In the genomic region with DNA sequence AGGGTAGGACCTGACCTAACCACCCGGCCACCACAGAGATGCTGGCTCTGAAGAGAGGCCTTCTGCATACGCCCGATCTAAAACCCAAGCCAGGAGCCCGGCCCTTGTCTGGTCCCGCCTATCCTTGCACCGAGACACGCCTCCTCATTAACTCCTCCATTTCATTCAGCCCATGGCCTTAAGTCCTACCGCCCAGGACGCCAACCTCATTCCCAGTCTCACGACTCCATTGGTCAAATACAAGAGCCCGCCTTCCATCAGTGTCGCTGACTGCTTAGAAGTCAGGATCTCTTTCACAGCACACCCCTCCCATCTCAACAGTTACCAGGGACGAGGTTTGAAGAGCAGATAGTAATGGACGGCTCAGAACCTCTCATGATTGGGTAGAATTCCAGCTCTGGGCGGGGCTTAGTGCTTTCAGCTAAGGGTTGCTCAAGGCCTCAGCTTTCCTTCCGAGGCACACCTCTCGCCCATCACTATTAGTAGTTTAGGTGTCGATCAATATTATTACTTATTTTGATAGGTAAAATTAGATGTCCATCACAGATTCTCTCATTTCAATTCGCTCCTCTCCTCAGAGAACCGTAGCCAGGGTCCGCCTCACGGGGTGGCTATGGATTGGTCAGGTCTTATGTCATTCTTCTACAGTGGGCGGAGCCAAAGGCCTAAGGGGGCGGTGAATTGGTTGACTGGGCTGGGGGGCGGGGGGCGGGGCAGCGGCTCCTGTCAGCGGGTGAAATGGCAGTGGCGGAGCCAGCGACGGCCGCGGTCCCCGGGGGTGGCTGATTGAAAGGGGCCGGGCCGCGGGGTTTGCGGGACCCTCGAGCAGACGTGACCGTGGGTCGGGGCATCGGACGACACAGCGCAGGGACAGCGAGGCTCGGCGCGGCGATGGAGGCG, we compare ENCODE assay signal across 8 mouse cellular contexts. TPM values are rescaled to one million over a fixed set of nuclear protein-coding genes. Genes with fewer than 3 reads are reported as not detected.
DNase-seq lines count a peak whose midpoint lies in the region; ATAC-seq and TF ChIP-seq lines count a peak whose summit lies in the region.

A gene (plus strand): TSS at position 716 of the 900 bp plus-strand sequence.

- H3K9me3 ChIP-seq in erythroblast, embryonic 14.5 days (ENCODE audit: control insufficient read depth, low read length), result no peaks in the 10 kb centered on the region
- no peaks in the 10 kb centered on the region for H3K9me3 ChIP-seq in heart, embryonic 11.5 days (replicated peaks; ENCODE audit: control insufficient read depth, low read length)
- H3K9me3 ChIP-seq in kidney, embryonic 16.5 days (ENCODE audit: low read length), result no peaks in the 10 kb centered on the region

- peak; percentile 62; the same call in 1 of the 2 replicates for TF ChIP-seq POLR2A in brain, embryonic 14.5 days (IDR thresholded peaks at IDR 0.05; ENCODE audit: borderline replicate concordance, extremely low read depth, insufficient read depth, insufficient read length, poor library complexity, severe bottlenecking)
- TF ChIP-seq POLR2A in liver, adult 2 months (IDR thresholded peaks at IDR 0.05; ENCODE audit: extremely low read depth, insufficient read depth, low read length), result no peak
- peak; percentile 61 for TF ChIP-seq POLR2A in myocyte (IDR thresholded peaks at IDR 0.05; ENCODE audit: insufficient read length, low read depth)

- H3K27me3 ChIP-seq in C2C12 (ENCODE audit: control insufficient read depth, insufficient read depth, insufficient read length) (no peaks in the 10 kb centered on the region), myocyte (ENCODE audit: control insufficient read depth, insufficient read depth, insufficient read length) (no peaks in the 10 kb centered on the region)
- H3K27me3 ChIP-seq in erythroblast, embryonic 14.5 days (ENCODE audit: control insufficient read depth), result no peaks in the 10 kb centered on the region
- H3K27me3 ChIP-seq in heart, embryonic 11.5 days (ENCODE audit: control insufficient read depth, insufficient read depth, low read length), result no peaks in the 10 kb centered on the region
- H3K27me3 ChIP-seq in kidney, embryonic 16.5 days (ENCODE audit: insufficient read depth, low read length), result no peaks in the 10 kb centered on the region
- H3K27me3 ChIP-seq in liver, adult 2 months (ENCODE audit: control insufficient read depth, insufficient read depth, low read length), result no peaks in the 10 kb centered on the region
- no peaks in the 10 kb centered on the region for H3K27me3 ChIP-seq in splenic B cell, adult 2 months (ENCODE audit: control insufficient read depth, insufficient read depth, low read length, poor library complexity, severe bottlenecking)

- no peak within 1 kb of the TSS for H3K27ac ChIP-seq in heart, embryonic 11.5 days (ENCODE audit: low read depth, low read length)
- 0 out of 2 replicates have a peak within 1 kb of the TSS, but pooled peaks have one; percentile 8 for H3K27ac ChIP-seq in kidney, embryonic 16.5 days (ENCODE audit: low read length)
- H3K27ac ChIP-seq in liver, adult 2 months (replicated peaks; ENCODE audit: insufficient read depth, low read depth, low read length), result no peak within 1 kb of the TSS

- H3K36me3 ChIP-seq in C2C12 (ENCODE audit: control insufficient read depth, insufficient read depth) (no peaks in the 10 kb centered on the region), myocyte (ENCODE audit: control insufficient read depth, insufficient read depth) (no peaks in the 10 kb centered on the region)
- no peaks in the 10 kb centered on the region for H3K36me3 ChIP-seq in erythroblast, embryonic 14.5 days (ENCODE audit: control insufficient read depth)
- no peaks in the 10 kb centered on the region for H3K36me3 ChIP-seq in heart, embryonic 11.5 days (ENCODE audit: control insufficient read depth, insufficient read depth, low read length)
- H3K36me3 ChIP-seq in kidney, embryonic 16.5 days (ENCODE audit: insufficient read depth, low read length), result no peaks in the 10 kb centered on the region
- no peaks in the 10 kb centered on the region for H3K36me3 ChIP-seq in liver, adult 2 months (ENCODE audit: control insufficient read depth, insufficient read depth, low read length)
- no peaks in the 10 kb centered on the region for H3K36me3 ChIP-seq in splenic B cell, adult 2 months (ENCODE audit: control insufficient read depth, insufficient read depth, low read length, poor library complexity, severe bottlenecking)

- peak; percentile 98 for ATAC-seq in heart, embryonic 11.5 days (replicated peaks; ENCODE audit: insufficient number of reproducible peaks, low FRiP score, low TSS enrichment)
- peak; percentile 98 for ATAC-seq in kidney, embryonic 16.5 days (ENCODE audit: low FRiP score, low TSS enrichment)

- TF ChIP-seq CTCF in C2C12 (IDR thresholded peaks at IDR 0.05; ENCODE audit: control insufficient read depth, insufficient read depth, insufficient read length), result no peak
- no peak for TF ChIP-seq CTCF in brain, embryonic 14.5 days (IDR thresholded peaks at IDR 0.05; ENCODE audit: borderline replicate concordance, extremely low read depth, insufficient read depth, insufficient read length)
- TF ChIP-seq CTCF in liver, adult 2 months (IDR thresholded peaks at IDR 0.05; ENCODE audit: low read depth, low read length), result no peak

- H3ac ChIP-seq in C2C12 (ENCODE audit: control insufficient read depth, insufficient read length, low read depth) (peak within 1 kb of the TSS; percentile 62), myocyte (ENCODE audit: control insufficient read depth, insufficient read length) (peak within 1 kb of the TSS; percentile 33)

- no peaks in the 10 kb centered on the region for H3K79me3 ChIP-seq in C2C12 (ENCODE audit: low read depth)

- H3K4me3 ChIP-seq in C2C12 (ENCODE audit: insufficient read depth, poor library complexity, severe bottlenecking) (peak within 1 kb of the TSS; percentile 57), myocyte (peak within 1 kb of the TSS; percentile 39)
- H3K4me3 ChIP-seq in erythroblast, embryonic 14.5 days (replicated peaks), result peak within 1 kb of the TSS; percentile 84
- peak within 1 kb of the TSS; percentile 89 for H3K4me3 ChIP-seq in heart, embryonic 11.5 days (ENCODE audit: low read depth, low read length)
- peak within 1 kb of the TSS; percentile 87 for H3K4me3 ChIP-seq in kidney, embryonic 16.5 days (ENCODE audit: low read length)
- H3K4me3 ChIP-seq in liver, adult 2 months (ENCODE audit: insufficient read depth, low read depth, low read length), result peak within 1 kb of the TSS; percentile 74

- DNase-seq in brain, embryonic 14.5 days (ENCODE audit: low read depth), result peak; percentile 100
- DNase-seq in liver, adult 2 months (ENCODE audit: extremely low read depth, low read depth, low spot score), result peak; percentile 100
- peak; percentile 99 for DNase-seq in splenic B cell, adult 2 months (ENCODE audit: low read depth, low spot score)

- peak within 1 kb of the TSS; percentile 92 for H3K4me2 ChIP-seq in heart, embryonic 11.5 days
- H3K4me2 ChIP-seq in kidney, embryonic 16.5 days (replicated peaks; ENCODE audit: low read depth, low read length), result peak within 1 kb of the TSS; percentile 86
- peak within 1 kb of the TSS; percentile 85 for H3K4me2 ChIP-seq in myocyte (ENCODE audit: low read depth)

- peak within 1 kb of the TSS; percentile 84 for H3K9ac ChIP-seq in heart, embryonic 11.5 days (ENCODE audit: low read depth, low read length)
- peak within 1 kb of the TSS; percentile 83 for H3K9ac ChIP-seq in kidney, embryonic 16.5 days (replicated peaks; ENCODE audit: low read length)
- peak within 1 kb of the TSS; percentile 88 for H3K9ac ChIP-seq in liver, adult 2 months (ENCODE audit: low read depth, low read length)

- H3K79me2 ChIP-seq in C2C12 (ENCODE audit: control insufficient read depth, insufficient read depth), result no peaks in the 10 kb centered on the region
- H3K79me2 ChIP-seq in liver, adult 2 months (ENCODE audit: control insufficient read depth, insufficient read depth, low read length), result no peaks in the 10 kb centered on the region
- no peaks in the 10 kb centered on the region for H3K79me2 ChIP-seq in myocyte (ENCODE audit: control insufficient read depth, insufficient read depth)

- peaks cover 40% of the 10 kb centered on the region for H3K4me1 ChIP-seq in erythroblast, embryonic 14.5 days (ENCODE audit: control insufficient read depth)
- H3K4me1 ChIP-seq in heart, embryonic 11.5 days (ENCODE audit: control insufficient read depth, insufficient read depth, low read length), result no peaks in the 10 kb centered on the region; the same call in 1 of the 2 replicates
- peaks cover 15% of the 10 kb centered on the region; the same call in 1 of the 2 replicates for H3K4me1 ChIP-seq in kidney, embryonic 16.5 days (ENCODE audit: insufficient read depth, low read length)
- 0 out of 2 replicates have a peak, but pooled peaks cover 3% of the 10 kb centered on the region for H3K4me1 ChIP-seq in liver, adult 2 months (ENCODE audit: control insufficient read depth, insufficient read depth, low read length)

- WGBS in heart, embryonic 11.5 days (ENCODE audit: insufficient replicate concordance), result under 1% methylated on average over 51 of the region's 51 CpGs
- under 1% methylated on average over 51 of the region's 51 CpGs for WGBS in kidney, embryonic 16.5 days
- under 1% methylated on average over 50 of the region's 51 CpGs for WGBS in liver, adult 2 months

TF ChIP-seq in C2C12, 6 proteins besides CTCF, POLR2A, EP300 and RAD21:
- TF ChIP-seq CEBPB (IDR thresholded peaks at IDR 0.05; ENCODE audit: low read depth) (peak; percentile 70), MYOD1 (IDR thresholded peaks at IDR 0.05; ENCODE audit: control insufficient read depth, insufficient read length, low read depth) (no peak), MYOG (IDR thresholded peaks at IDR 0.05; ENCODE audit: control insufficient read depth, extremely low read depth, insufficient read length) (no peak)

TF ChIP-seq in myocyte, 11 proteins besides CTCF, POLR2A, EP300 and RAD21 (continues in another document):
- TF ChIP-seq POLR2AphosphoS2 (IDR thresholded peaks at IDR 0.05; ENCODE audit: insufficient read length, low read depth) (peak; percentile 57), MYOG (IDR thresholded peaks at IDR 0.05; ENCODE audit: control insufficient read depth in 1 of 3, insufficient read depth in 1 of 3, insufficient read length in 2 of 3, low read depth in 2 of 3) (no peak), MYOD1 (IDR thresholded peaks at IDR 0.05; ENCODE audit: control insufficient read depth in 1 of 3, insufficient read length in 2 of 3, low read depth in 2 of 3) (no peak), SRF (IDR thresholded peaks at IDR 0.05; ENCODE audit: control insufficient read depth, insufficient read length, low read depth) (no peak), REST (IDR thresholded peaks at IDR 0.05; ENCODE audit: insufficient read depth, insufficient read length) (no peak)

RNA-seq across cellular contexts. Expression of the gene that starts here (rescaled TPM):
- polyA plus RNA-seq in C2C12 (2012; fragmentation: generic; extraction: Trizol) (11.6 TPM), myocyte (2012; fragmentation: generic; extraction: Trizol) (18.0 TPM)
- 80.8 and 107 TPM in 2 replicates for polyA plus RNA-seq in brain, embryonic 14.5 days (2012; rRNA removed)
- polyA plus RNA-seq in erythroblast, embryonic 14.5 days (2012), result 1.3 and 1.5 TPM in 2 replicates
- 10.3 and 12.7 TPM in 2 replicates for polyA plus RNA-seq in heart, embryonic 11.5 days (2014; fragmentation: Nextera tagmentation; extraction: Ambion mirVana)
- polyA plus RNA-seq in kidney, embryonic 16.5 days (2015; fragmentation: Nextera tagmentation; extraction: Ambion mirVana), result 27.6 and 30.3 TPM in 2 replicates
- 3.2 TPM in 2 replicates for total RNA-seq in liver, adult 2 months (2014; rRNA removed)
- 5.3 and 8.0 TPM in 2 replicates for polyA plus RNA-seq in liver, adult 2 months (2012; rRNA removed)

Comparison
In these comparisons a context has a peak if more than half of its experiments do, and no peak if none do; other contexts are left out.
1. H3K4me3 ChIP-seq: peak in every context shown above with its lines; median percentile 89 in heart, embryonic 11.5 days; 87 in kidney, embryonic 16.5 days; 84 in erythroblast, embryonic 14.5 days; 74 in liver, adult 2 months; 57 in C2C12; 39 in myocyte.